Mouse (Mus musculus) heart, embryonic 14.5 days (tissue): ENCODE data around the gene Ryr1. TPM values are rescaled to one million over a fixed set of nuclear protein-coding genes. Genes with fewer than 3 reads are reported as not detected.
A peak's percentile ranks its signal among the peaks of the same experiment; 100 is the strongest.

Experiments
- ATAC-seq: fragments of 200-750 bp; cut with Nextera tagmentation; 2 replicates; pipeline ENCODE4 v1.8.0; 2017; ENCODE audit warnings: low read depth, moderate TSS enrichment; ENCODE audit not compliant: insufficient number of reproducible peaks, insufficient read depth, low FRiP score
- H3K27ac ChIP-seq, 2 experiments: fragments of 200-500 bp in 1 of 2; fragments of 300-500 bp in 1 of 2; sonication (generic) in 1 of 2; replicated peaks in 1 of 2; 2 replicates each; pipeline ENCODE4 v1.5.1; 2012 to 2014; ENCODE audit warnings: low read depth in 2 of 2, low read length in 2 of 2, control low read depth in 1 of 2, mild to moderate bottlenecking in 1 of 2, mixed read lengths in 1 of 2; ENCODE audit not compliant: control insufficient read depth in 1 of 2, insufficient read depth in 1 of 2
- H3K27me3 ChIP-seq: fragments of 300-500 bp; sonication (generic); 2 replicates; pipeline ENCODE4 v1.6.1; 2014; ENCODE audit warnings: mild to moderate bottlenecking, low read length, control low read depth; ENCODE audit not compliant: control insufficient read depth, insufficient read depth
- H3K36me3 ChIP-seq: fragments of 300-500 bp; sonication (generic); 2 replicates; pipeline ENCODE4 v1.6.1; 2014; ENCODE audit warnings: mild to moderate bottlenecking, control low read depth, low read length, mixed read lengths; ENCODE audit not compliant: control insufficient read depth, insufficient read depth
- H3K4me1 ChIP-seq, 2 experiments: fragments of 200-500 bp in 1 of 2; fragments of 300-500 bp in 1 of 2; sonication (generic) in 1 of 2; 2 replicates each; pipeline ENCODE4 v1.6.1; 2012 to 2014; ENCODE audit warnings: low read length in 2 of 2, control low read depth in 1 of 2, mixed read lengths in 1 of 2; ENCODE audit not compliant: control insufficient read depth in 2 of 2, insufficient read depth in 2 of 2
- H3K4me2 ChIP-seq: fragments of 300-500 bp; sonication (generic); 2 replicates; pipeline ENCODE4 v1.6.1; 2014; ENCODE audit warnings: mild to moderate bottlenecking, low read length
- H3K4me3 ChIP-seq, 2 experiments: fragments of 200-500 bp in 1 of 2; fragments of 300-500 bp in 1 of 2; sonication (generic) in 1 of 2; 2 replicates each; pipeline ENCODE4 v1.5.1; 2012 to 2014; ENCODE audit warnings: low read length in 2 of 2, mild to moderate bottlenecking in 2 of 2, control low read depth in 1 of 2, low read depth in 1 of 2, moderate library complexity in 1 of 2; ENCODE audit not compliant: control insufficient read depth in 1 of 2, insufficient read depth in 1 of 2
- H3K9ac ChIP-seq: fragments of 300-500 bp; sonication (generic); 2 replicates; pipeline ENCODE4 v1.6.1; 2014; ENCODE audit warnings: mild to moderate bottlenecking, low read length
- H3K9me3 ChIP-seq: fragments of 300-500 bp; sonication (generic); 2 replicates; pipeline ENCODE4 v1.6.1; 2016; ENCODE audit warnings: low read length, control low read depth; ENCODE audit not compliant: control insufficient read depth
- WGBS: fragments of 180-500 bp; shearing (Covaris S2); extraction: QIAGEN DNeasy Blood & Tissue Kit; methylation state at CpG from one replicate; pipeline ENCODE4 v1.1.7; 2014; 5-methylcytosine and 5-hydroxymethylcytosine counted together
- polyA plus RNA-seq: library from polyadenylated mRNA; unstranded; fragments of >200 nt; fragmentation: Nextera tagmentation; extraction: Ambion mirVana; gene quantifications from 2 replicates; pipeline ENCODE4 v1.2.1, GENCODE M21; 2014

Ryr1 gene
- polyA plus RNA-seq, 1 experiment from 2014 or later: 0.08 TPM

DNA sequence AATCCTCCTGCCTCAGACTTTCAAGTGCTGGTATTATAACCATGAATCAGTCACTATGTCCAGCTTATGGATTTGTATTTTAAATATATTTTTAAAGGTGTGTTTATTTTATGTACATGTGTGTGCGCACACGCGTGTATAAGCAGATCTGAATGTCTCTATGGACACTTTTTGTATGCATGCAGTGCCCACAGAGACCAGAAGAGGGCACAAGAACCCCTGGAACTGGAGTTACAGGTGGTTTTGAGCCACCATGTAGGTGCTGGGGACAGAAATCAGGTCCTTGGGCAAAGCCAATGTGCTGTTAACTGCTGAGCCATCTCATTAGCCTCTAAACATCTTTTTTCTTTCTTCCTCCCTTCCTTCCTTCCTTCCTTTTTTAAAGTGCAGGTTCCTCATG lies 76.9 kb downstream of the Ryr1 start:
- no peak overlapping the region for H3K9ac ChIP-seq
- H3K36me3 ChIP-seq: no peaks in the 10 kb centered on the region
- H3K4me3 ChIP-seq: no peak overlapping the region
- no peak overlapping the region for H3K4me2 ChIP-seq
- H3K9me3 ChIP-seq: peaks cover 9% of the 10 kb centered on the region
- no peak overlapping the region for H3K27ac ChIP-seq
- 67% methylated on average over 3 of the region's 3 CpGs for WGBS
- no peaks in the 10 kb centered on the region; a peak in 1 of 4 replicates for H3K4me1 ChIP-seq
- H3K27me3 ChIP-seq: peaks cover 33% of the 10 kb centered on the region
- ATAC-seq: no peak

DNA sequence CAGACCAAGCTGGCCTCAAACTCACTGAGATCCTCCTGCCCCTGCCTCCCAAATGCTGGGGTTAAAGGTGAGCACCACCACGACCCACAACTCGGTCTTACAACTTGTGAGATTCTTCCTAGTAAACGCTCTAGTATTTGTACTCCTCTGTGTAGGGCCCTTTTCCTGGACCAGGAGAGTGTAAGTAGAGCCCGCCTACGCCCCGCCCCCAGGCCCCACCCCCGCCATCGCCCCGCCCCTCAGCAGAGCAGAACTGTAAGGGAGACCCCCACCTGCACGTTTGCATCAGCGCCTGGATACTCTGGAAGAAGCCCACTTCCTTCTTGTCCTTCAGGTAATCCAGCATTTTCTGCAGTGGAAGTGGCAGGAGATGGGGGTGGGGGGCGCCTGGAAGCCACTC lies 78.4 kb downstream of the Ryr1 start:
- 4% methylated on average over 11 of the region's 12 CpGs for WGBS
- Histone ChIP-seq H3K27me3 (peaks cover 18% of the 10 kb centered on the region; the same call in 1 of the 2 replicates), H3K4me3 (no peak overlapping the region), H3K4me1 (no peaks in the 10 kb centered on the region; a peak in 1 of 4 replicates), H3K36me3 (no peaks in the 10 kb centered on the region), H3K9me3 (peaks cover 9% of the 10 kb centered on the region), H3K27ac (no peak overlapping the region), H3K4me2 (no peak overlapping the region), H3K9ac (no peak overlapping the region)
- no peak for ATAC-seq

- no peak overlapping the region for H3K4me3 ChIP-seq
- peaks cover 7 to 8% of the 10 kb centered on the region in 2 experiments; a peak in 3 of 4 replicates for H3K4me1 ChIP-seq
- ATAC-seq: no peak
- no peaks in the 10 kb centered on the region for H3K36me3 ChIP-seq
- H3K27ac ChIP-seq: no peak overlapping the region
- peaks cover 5% of the 10 kb centered on the region; the same call in 1 of the 2 replicates for H3K9me3 ChIP-seq
- H3K27me3 ChIP-seq: peaks cover 14% of the 10 kb centered on the region; the same call in 1 of the 2 replicates
- no peak overlapping the region for H3K9ac ChIP-seq
- no peak overlapping the region for H3K4me2 ChIP-seq
- WGBS: 36% methylated on average over 9 of the region's 9 CpGs
These were observed 80.7 kb downstream of the Ryr1 start for GRCm38 (mm10) chr7:29044302-29044701.

DNA sequence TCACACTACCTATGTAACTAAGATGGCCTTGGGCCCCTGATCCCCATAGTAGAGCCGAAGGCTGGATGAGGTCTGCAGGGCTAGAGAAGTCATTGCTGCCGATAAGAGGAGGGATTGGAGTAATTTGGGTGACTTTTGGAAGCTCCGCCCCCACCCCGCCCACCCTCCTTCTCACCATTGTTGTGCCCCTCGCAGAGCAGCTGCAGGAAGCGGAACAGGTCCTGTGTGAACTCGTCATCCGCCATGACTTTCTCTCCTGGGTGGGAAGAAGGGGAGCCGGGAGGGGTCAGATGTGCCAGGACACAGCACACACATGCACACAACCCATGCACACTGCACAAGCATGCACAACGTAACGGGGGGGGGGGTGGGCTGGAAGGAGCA lies 81.3 kb downstream of the Ryr1 start:
- 47% methylated on average over 11 of the region's 11 CpGs for WGBS
- Histone ChIP-seq H3K27ac (no peak overlapping the region), H3K9ac (no peak overlapping the region), H3K27me3 (peaks cover 14% of the 10 kb centered on the region; the same call in 1 of the 2 replicates), H3K36me3 (no peaks in the 10 kb centered on the region), H3K4me2 (no peak overlapping the region), H3K4me1 (peaks cover 7 to 8% of the 10 kb centered on the region in 2 experiments; a peak in 3 of 4 replicates), H3K4me3 (no peak overlapping the region), H3K9me3 (peaks cover 5% of the 10 kb centered on the region; the same call in 1 of the 2 replicates)
- ATAC-seq: no peak

DNA sequence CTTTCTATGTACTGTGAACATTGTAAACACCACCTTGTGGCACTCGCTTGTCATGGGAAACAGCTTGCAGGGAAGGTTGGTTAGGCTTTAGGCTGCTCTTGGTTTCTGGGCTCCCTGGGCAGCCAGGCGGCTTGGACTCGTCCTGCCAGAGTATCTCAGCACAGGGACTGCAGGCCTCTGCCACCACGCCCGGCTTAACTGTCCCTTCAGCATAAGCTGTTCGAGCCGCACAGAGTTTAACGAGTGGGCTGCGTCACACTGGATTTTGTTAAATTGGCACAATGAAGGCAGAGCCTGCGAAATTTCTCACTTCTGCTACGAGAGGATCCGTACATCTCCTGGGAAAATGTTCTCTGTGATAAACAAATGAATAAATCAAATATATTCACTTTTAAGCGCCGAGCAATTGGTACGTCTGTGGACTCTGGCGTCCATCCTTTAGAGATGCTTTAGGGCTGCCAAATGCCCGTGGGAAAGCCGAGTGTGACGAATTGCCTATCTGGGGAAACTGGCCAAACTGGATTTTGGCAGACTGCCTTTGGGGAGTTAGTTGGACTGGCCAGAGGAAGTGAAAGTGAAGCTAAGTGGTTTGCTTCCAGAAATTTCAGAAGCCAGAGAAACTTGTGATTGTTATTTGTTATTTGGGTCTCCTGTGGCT lies 81.8 kb downstream of the Ryr1 start:
- Histone ChIP-seq H3K27ac (peak overlapping the region in 1 of 2 experiments; percentile 10; a peak in 1 of 4 replicates), H3K4me3 (no peak overlapping the region), H3K9me3 (peaks cover 1% of the 10 kb centered on the region; the same call in 1 of the 2 replicates), H3K4me1 (peaks cover 7 to 8% of the 10 kb centered on the region in 2 experiments; a peak in 3 of 4 replicates), H3K4me2 (no peak overlapping the region), H3K36me3 (no peaks in the 10 kb centered on the region), H3K9ac (no peak overlapping the region), H3K27me3 (peaks cover 14% of the 10 kb centered on the region; the same call in 1 of the 2 replicates)
- WGBS: 73% methylated on average over 19 of the region's 19 CpGs
- ATAC-seq: no peak

DNA sequence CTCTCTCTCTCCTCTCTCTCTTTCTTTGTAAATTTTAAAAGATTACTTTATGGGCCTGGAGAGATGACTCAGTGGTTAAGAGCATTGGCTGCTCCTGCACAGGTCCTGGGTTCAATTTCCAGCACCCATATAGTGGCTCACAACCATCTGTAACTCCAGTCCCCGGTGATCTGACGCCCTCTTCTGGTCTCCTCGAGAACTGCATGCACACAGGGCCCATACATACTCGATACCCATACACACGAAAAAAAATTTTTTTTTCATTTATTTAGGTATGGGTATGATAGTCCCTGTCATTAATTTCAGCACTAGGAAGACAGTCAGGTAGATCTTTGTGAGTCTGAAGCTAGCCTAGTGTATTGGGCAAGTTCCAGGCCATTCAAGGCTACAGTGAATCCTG lies 83.8 kb downstream of the Ryr1 start:
- peaks cover 7 to 8% of the 10 kb centered on the region in 2 experiments; a peak in 3 of 4 replicates for H3K4me1 ChIP-seq
- no peaks in the 10 kb centered on the region for H3K9me3 ChIP-seq
- no peak overlapping the region for H3K4me2 ChIP-seq
- H3K36me3 ChIP-seq: no peaks in the 10 kb centered on the region
- no peak overlapping the region for H3K9ac ChIP-seq
- H3K27ac ChIP-seq: no peak overlapping the region
- H3K4me3 ChIP-seq: no peak overlapping the region
- WGBS: 72% methylated on average over 5 of the region's 5 CpGs
- peaks cover 14% of the 10 kb centered on the region; the same call in 1 of the 2 replicates for H3K27me3 ChIP-seq
- ATAC-seq: no peak

DNA sequence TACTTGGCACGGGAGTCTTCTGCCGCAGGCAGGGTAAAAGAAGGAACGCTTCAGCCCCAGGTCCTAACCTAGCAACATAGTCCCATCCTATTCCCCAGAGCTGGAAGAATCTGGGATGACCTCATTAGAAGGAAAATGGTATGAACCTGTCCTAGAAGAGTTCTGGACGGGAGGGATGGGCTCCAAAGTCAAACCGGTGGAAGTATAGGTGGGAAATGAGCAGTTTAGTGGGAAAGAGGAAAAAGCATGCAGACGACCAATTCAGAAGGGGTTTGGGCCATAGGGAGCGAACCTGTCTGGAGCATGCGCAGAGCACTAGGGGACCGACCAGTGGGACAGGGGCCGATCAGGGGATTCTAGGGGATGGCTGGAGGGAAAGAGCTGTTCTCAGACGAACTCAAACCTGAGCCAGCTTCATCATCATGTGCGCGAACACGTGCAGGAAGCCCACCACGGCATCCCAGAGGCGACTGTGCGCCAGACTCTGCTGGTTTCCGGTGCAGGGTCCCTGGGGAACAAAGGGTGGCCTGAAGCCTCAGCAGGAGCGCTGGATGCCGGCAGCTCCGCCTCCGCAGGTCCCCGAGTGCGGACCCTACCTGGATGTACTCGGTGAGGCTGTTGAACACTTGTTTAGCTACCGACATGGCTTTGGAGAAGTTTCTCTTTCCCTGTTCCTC lies 84.9 kb downstream of the Ryr1 start:
- peak overlapping the region; percentile 54 for H3K9ac ChIP-seq
- H3K4me2 ChIP-seq: peak overlapping the region; percentile 67
- ATAC-seq: peak; percentile 24; the same call in 1 of the 2 replicates
- H3K9me3 ChIP-seq: no peaks in the 10 kb centered on the region
- H3K4me1 ChIP-seq: peaks cover 7 to 8% of the 10 kb centered on the region in 2 experiments; a peak in 3 of 4 replicates
- peak overlapping the region; percentile 29 to 33 for H3K4me3 ChIP-seq
- H3K27ac ChIP-seq: no peak overlapping the region
- 0 out of 2 replicates have a peak, but pooled peaks cover 8% of the 10 kb centered on the region for H3K27me3 ChIP-seq
- under 1% methylated on average over 26 of the region's 26 CpGs for WGBS
- no peaks in the 10 kb centered on the region for H3K36me3 ChIP-seq
